Mouse (Mus musculus): ENCODE data around the gene Arv1. TPM values are rescaled to one million over a fixed set of nuclear protein-coding genes. Genes with fewer than 3 reads are reported as not detected.
A peak's percentile ranks its signal among the peaks of the same experiment; 100 is the strongest.

Gene Arv1
- polyA plus RNA-seq, 1 experiment from 2014 or later: 38.3 TPM

DNA sequence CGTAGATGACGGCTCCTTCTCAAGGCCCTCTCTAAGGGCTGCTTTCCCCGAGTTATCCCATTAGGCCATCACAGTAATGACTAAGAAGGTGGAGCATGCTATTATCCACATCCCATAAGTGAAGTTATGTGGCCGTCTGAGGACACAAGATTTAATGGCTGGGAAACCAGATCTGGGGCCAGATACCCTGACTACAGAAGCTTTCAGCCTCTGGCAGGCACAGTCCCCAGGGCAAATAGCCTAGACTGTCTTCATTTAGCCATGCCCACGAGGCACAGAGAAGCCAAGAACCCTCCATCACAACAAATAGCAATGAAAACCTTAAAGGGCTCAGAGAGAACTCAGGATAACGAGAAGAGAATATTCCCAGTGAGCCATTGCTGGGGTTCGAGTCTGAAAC lies 41.1 kb downstream of the Arv1 start:
- Histone ChIP-seq H3K4me1 (no peaks in the 10 kb centered on the region), H3K4me2 (replicated peaks) (no peak overlapping the region), H3K27ac (replicated peaks) (no peak overlapping the region), H3K36me3 (no peaks in the 10 kb centered on the region), H3K9ac (replicated peaks) (no peak overlapping the region), H3K27me3 (no peaks in the 10 kb centered on the region), H3K4me3 (no peak overlapping the region), H3K9me3 (no peaks in the 10 kb centered on the region)
- 72% methylated on average over 7 of the region's 7 CpGs for WGBS
- no peak for ATAC-seq (ENCODE audit: low FRiP score, low read depth)

DNA sequence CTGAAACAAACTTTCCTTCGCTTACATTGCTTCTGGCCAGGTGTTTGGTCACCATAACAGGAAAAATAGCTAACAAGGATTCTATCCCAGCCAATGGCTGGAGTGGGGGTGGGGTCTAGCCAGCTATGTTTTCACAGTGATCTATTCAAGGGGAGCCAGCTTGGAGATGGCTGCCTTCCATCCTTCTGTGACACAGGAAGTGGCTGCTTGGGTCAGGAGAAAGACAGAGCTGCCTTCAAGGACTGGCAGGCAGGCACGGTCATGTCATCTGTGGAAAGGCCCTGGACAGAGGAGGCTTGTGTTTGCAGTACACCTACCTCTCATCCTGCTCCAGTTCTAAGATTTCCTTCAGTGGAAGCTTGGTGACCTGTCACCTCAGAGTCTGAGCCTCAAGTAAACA lies 50.5 kb downstream of the Arv1 start:
- 74% methylated on average over 2 of the region's 2 CpGs for WGBS
- H3K9me3 ChIP-seq: no peaks in the 10 kb centered on the region
- H3K9ac ChIP-seq (replicated peaks): no peak overlapping the region
- H3K27ac ChIP-seq (replicated peaks): no peak overlapping the region
- H3K4me3 ChIP-seq: no peak overlapping the region
- peaks cover 15% of the 10 kb centered on the region for H3K27me3 ChIP-seq
- H3K4me2 ChIP-seq (replicated peaks): no peak overlapping the region
- H3K4me1 ChIP-seq: no peaks in the 10 kb centered on the region
- H3K36me3 ChIP-seq: no peaks in the 10 kb centered on the region
- ATAC-seq (ENCODE audit: low FRiP score, low read depth): no peak

DNA sequence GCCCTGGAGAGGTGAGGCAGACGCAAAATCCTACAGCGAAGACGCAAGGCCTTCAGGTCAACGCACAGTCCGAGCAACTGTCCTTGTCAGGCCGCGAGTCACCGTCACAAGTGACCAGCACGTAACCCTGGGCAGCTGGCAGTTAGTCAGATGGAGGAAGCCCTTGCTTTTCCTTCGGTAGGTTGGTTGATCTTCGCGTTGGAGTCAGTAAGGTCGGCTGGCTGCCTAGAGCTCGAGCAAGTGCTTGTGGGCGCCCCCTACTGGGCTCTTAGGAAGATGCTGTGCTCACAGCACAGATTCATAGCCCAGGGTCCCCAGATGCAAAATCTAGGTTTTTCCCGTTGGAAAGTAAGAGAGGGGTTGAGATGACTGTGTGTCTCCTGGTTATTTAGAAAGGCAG lies 53.8 kb downstream of the Arv1 start:
- H3K9ac ChIP-seq (replicated peaks): no peak overlapping the region
- 15% methylated on average over 16 of the region's 16 CpGs for WGBS
- H3K9me3 ChIP-seq: no peaks in the 10 kb centered on the region
- peaks cover 23% of the 10 kb centered on the region for H3K27me3 ChIP-seq
- ATAC-seq (ENCODE audit: low FRiP score, low read depth): peak; percentile 27; the same call in 1 of the 2 replicates
- peaks cover 6% of the 10 kb centered on the region for H3K4me1 ChIP-seq
- H3K36me3 ChIP-seq: no peaks in the 10 kb centered on the region
- H3K4me3 ChIP-seq: 0 out of 2 replicates have a peak overlapping the region, but pooled peaks have one; percentile 13
- peak overlapping the region; percentile 37 for H3K4me2 ChIP-seq (replicated peaks)
- H3K27ac ChIP-seq (replicated peaks): no peak overlapping the region

DNA sequence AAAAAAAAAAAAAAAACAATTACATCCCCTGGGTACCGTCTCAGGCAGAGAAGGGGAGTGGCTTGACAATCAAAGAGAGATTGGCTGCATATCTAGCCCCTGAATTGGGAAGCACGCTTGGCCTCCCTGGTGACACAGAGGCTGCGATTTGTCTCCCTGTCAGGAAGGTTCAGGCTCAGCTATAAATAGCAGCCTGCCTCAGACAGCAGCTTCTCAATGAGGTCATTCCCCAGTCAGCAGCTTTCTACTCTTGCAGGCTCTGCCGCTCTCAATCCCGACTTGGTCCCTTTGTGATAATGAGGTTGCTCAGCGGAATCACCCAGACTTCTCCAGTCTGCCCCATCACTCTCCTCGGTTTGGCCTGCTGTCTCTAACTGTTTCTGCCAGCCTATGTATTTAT lies 58.3 kb downstream of the Arv1 start:
- no peaks in the 10 kb centered on the region for H3K9me3 ChIP-seq
- ATAC-seq (ENCODE audit: low FRiP score, low read depth): peak; percentile 63; the same call in 1 of the 2 replicates
- no peak overlapping the region for H3K9ac ChIP-seq (replicated peaks)
- peaks cover 18% of the 10 kb centered on the region for H3K27me3 ChIP-seq
- no peaks in the 10 kb centered on the region for H3K36me3 ChIP-seq
- H3K4me3 ChIP-seq: no peak overlapping the region
- peaks cover 9% of the 10 kb centered on the region for H3K4me1 ChIP-seq
- H3K4me2 ChIP-seq (replicated peaks): no peak overlapping the region
- H3K27ac ChIP-seq (replicated peaks): 0 out of 2 replicates have a peak overlapping the region, but pooled peaks have one; percentile 8
- 26% methylated on average over 7 of the region's 7 CpGs for WGBS

DNA sequence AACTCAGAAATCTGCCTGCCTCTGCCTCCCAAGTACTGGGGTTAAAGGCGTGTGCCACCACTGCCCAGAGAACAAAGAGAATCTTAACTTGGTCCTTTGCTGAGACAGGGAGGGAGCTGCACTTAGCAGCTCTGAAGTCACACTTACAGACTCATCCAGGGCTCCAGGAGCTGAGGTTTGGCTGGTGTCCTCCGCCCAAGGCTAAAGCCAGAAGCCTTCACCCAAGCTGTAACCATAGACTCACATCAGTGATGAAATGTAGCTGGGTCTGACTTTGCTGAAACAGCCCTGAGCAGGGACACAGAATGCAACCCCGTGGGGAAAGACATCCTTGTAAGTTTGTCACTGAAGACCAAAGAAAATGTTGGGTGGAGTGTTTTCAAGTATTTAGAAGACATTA lies 60.5 kb downstream of the Arv1 start:
- Histone ChIP-seq H3K9ac (replicated peaks) (no peak overlapping the region), H3K4me3 (no peak overlapping the region), H3K36me3 (no peaks in the 10 kb centered on the region), H3K27me3 (peaks cover 25% of the 10 kb centered on the region), H3K4me1 (peaks cover 9% of the 10 kb centered on the region), H3K4me2 (replicated peaks) (no peak overlapping the region), H3K27ac (replicated peaks) (no peak overlapping the region), H3K9me3 (no peaks in the 10 kb centered on the region)
- WGBS: 76% methylated on average over 3 of the region's 3 CpGs
- ATAC-seq (ENCODE audit: low FRiP score, low read depth): no peak

GRCm38 (mm10) chr8:124783228-124783627 lies 61.3 kb downstream of the Arv1 start:
- Histone ChIP-seq H3K4me1 (peaks cover 9% of the 10 kb centered on the region), H3K27ac (replicated peaks) (no peak overlapping the region), H3K9ac (replicated peaks) (no peak overlapping the region), H3K36me3 (no peaks in the 10 kb centered on the region), H3K9me3 (no peaks in the 10 kb centered on the region), H3K4me3 (no peak overlapping the region), H3K4me2 (replicated peaks) (no peak overlapping the region), H3K27me3 (peaks cover 24% of the 10 kb centered on the region)
- no peak for ATAC-seq (ENCODE audit: low FRiP score, low read depth)
- 91% methylated on average over 15 of the region's 15 CpGs for WGBS

Other genes starting within 250 kb of the Arv1 start
- gene Cog2, start 201.4 kb upstream of the Arv1 start, polyA plus RNA-seq (2016; fragmentation: Nextera tagmentation; extraction: Ambion mirVana): 46.6 and 48.0 TPM in 2 replicates
- gene Agt, start 152.4 kb upstream of the Arv1 start, polyA plus RNA-seq (2016; fragmentation: Nextera tagmentation; extraction: Ambion mirVana): 0.09 TPM in 1 of 2 replicates, not detected in the other
- gene Capn9, start 146.0 kb upstream of the Arv1 start, polyA plus RNA-seq (2016; fragmentation: Nextera tagmentation; extraction: Ambion mirVana): 0.13 TPM in 1 of 2 replicates, not detected in the other
- gene 2310022B05Rik, start 58.8 kb upstream of the Arv1 start, polyA plus RNA-seq (2016; fragmentation: Nextera tagmentation; extraction: Ambion mirVana): 22.3 and 23.5 TPM in 2 replicates
- gene Ttc13, start 156 bp upstream of the Arv1 start, polyA plus RNA-seq (2016; fragmentation: Nextera tagmentation; extraction: Ambion mirVana): 66.6 and 67.8 TPM in 2 replicates
- 0.63 and 1.1 TPM in 2 replicates for gene Fam89a, start 29.7 kb downstream of the Arv1 start, polyA plus RNA-seq (2016; fragmentation: Nextera tagmentation; extraction: Ambion mirVana)
- gene Trim67, start 71.0 kb downstream of the Arv1 start, polyA plus RNA-seq (2016; fragmentation: Nextera tagmentation; extraction: Ambion mirVana): 7.4 and 9.4 TPM in 2 replicates
- 126 and 130 TPM in 2 replicates for gene Gnpat, start 140.9 kb downstream of the Arv1 start, polyA plus RNA-seq (2016; fragmentation: Nextera tagmentation; extraction: Ambion mirVana)
- 45.4 and 47.4 TPM in 2 replicates for gene 2810004N23Rik, start 141.0 kb downstream of the Arv1 start, polyA plus RNA-seq (2016; fragmentation: Nextera tagmentation; extraction: Ambion mirVana)
- 15.4 and 18.1 TPM in 2 replicates for gene Exoc8, start 175.6 kb downstream of the Arv1 start, polyA plus RNA-seq (2016; fragmentation: Nextera tagmentation; extraction: Ambion mirVana)
- 17.4 and 17.8 TPM in 2 replicates for gene Sprtn, start 175.7 kb downstream of the Arv1 start, polyA plus RNA-seq (2016; fragmentation: Nextera tagmentation; extraction: Ambion mirVana)
- gene Egln1, start 227.2 kb downstream of the Arv1 start, polyA plus RNA-seq (2016; fragmentation: Nextera tagmentation; extraction: Ambion mirVana): 17.3 and 17.8 TPM in 2 replicates

Data from midbrain, embryonic 12.5 days (tissue).